Mouse (Mus musculus) neural tube, embryonic 11.5 days (tissue): ENCODE data around the gene Srp14. TPM values are rescaled to one million over a fixed set of nuclear protein-coding genes. Genes with fewer than 3 reads are reported as not detected.

Experiments
- ATAC-seq: fragments of 200-750 bp; cut with Nextera tagmentation; 2 replicates; pipeline ENCODE4 v1.8.0; 2017; ENCODE audit warnings: moderate number of reproducible peaks, mild to moderate bottlenecking, moderate TSS enrichment, moderate library complexity; ENCODE audit not compliant: insufficient read depth, low FRiP score, low TSS enrichment
- DNase-seq: peaks from one replicate; pipeline ENCODE4 v3.0.0-alpha.2; 2015; ENCODE audit warnings: low spot score
- H3K27ac ChIP-seq: fragments of 300-500 bp; sonication (generic); 2 replicates; pipeline ENCODE4 v1.5.1; 2014; ENCODE audit warnings: low read depth, mild to moderate bottlenecking, low read length
- H3K27me3 ChIP-seq: fragments of 300-500 bp; sonication (generic); 2 replicates; pipeline ENCODE4 v1.6.1; 2014; ENCODE audit warnings: mild to moderate bottlenecking, low read length, mixed read lengths; ENCODE audit not compliant: control insufficient read depth, insufficient read depth
- H3K36me3 ChIP-seq: fragments of 300-500 bp; sonication (generic); 2 replicates; pipeline ENCODE4 v1.6.1; 2014; ENCODE audit warnings: mild to moderate bottlenecking, low read length, moderate library complexity, mixed read lengths; ENCODE audit not compliant: control insufficient read depth, insufficient read depth
- H3K4me1 ChIP-seq: fragments of 300-500 bp; sonication (generic); 2 replicates; pipeline ENCODE4 v1.6.1; 2014; ENCODE audit warnings: low read length, mixed read lengths; ENCODE audit not compliant: control insufficient read depth, insufficient read depth
- H3K4me2 ChIP-seq: fragments of 300-500 bp; sonication (generic); 2 replicates; pipeline ENCODE4 v1.6.1; 2014; ENCODE audit warnings: low read depth, mild to moderate bottlenecking, moderate library complexity
- H3K4me3 ChIP-seq: fragments of 300-500 bp; sonication (generic); 2 replicates; pipeline ENCODE4 v1.5.1; 2014; ENCODE audit warnings: low read depth, low read length
- H3K9ac ChIP-seq: fragments of 300-500 bp; sonication (generic); 2 replicates; pipeline ENCODE4 v1.6.1; 2014; ENCODE audit warnings: mild to moderate bottlenecking, low read length
- H3K9me3 ChIP-seq: fragments of 300-500 bp; sonication (generic); 2 replicates; pipeline ENCODE4 v1.6.1; 2016; ENCODE audit warnings: low read length; ENCODE audit not compliant: control insufficient read depth
- WGBS: fragments of 180-500 bp; shearing (Covaris S2); extraction: QIAGEN DNeasy Blood & Tissue Kit; methylation state at CpG from one replicate; pipeline ENCODE4 v1.1.7; 2014; 5-methylcytosine and 5-hydroxymethylcytosine counted together
- polyA plus RNA-seq: library from polyadenylated mRNA; unstranded; fragments of >200 nt; fragmentation: Nextera tagmentation; extraction: Ambion mirVana; gene quantifications from 2 replicates; pipeline ENCODE4 v1.2.1, GENCODE M21; 2014

Srp14 gene
- polyA plus RNA-seq, 1 experiment from 2014 or later: 281 TPM

- Histone ChIP-seq H3K9ac (no peak overlapping the region), H3K27ac (0 out of 2 replicates have a peak overlapping the region, but pooled peaks have one; percentile 27), H3K9me3 (no peaks in the 10 kb centered on the region), H3K4me2 (no peak overlapping the region), H3K36me3 (no peaks in the 10 kb centered on the region), H3K4me1 (no peaks in the 10 kb centered on the region), H3K27me3 (no peaks in the 10 kb centered on the region), H3K4me3 (no peak overlapping the region)
- WGBS: 77% methylated on average over 13 of the region's 13 CpGs
- ATAC-seq: no peak; the same call in 1 of the 2 replicates
- peak; percentile 43 for DNase-seq
Observed at GRCm38 (mm10) chr2:118457463-118458261, 21.8 kb downstream of the Srp14 start.

DNA sequence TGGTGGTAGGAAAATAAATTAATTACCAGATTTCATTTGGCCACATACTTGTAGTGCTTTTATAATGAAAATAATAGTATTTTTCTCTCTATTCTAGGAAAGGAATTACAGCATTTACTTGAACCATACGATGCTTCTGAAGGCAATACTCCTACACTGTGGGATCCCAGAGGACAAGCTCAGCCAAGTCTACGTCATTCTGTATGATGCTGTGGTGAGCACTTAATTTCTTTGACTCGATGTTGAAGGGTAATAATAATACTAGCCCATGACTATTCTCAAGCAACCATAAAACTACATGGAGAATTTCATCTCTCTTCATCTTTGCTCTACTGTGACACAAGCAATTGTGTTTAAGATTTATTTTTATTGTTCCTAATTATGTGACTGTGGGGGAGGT lies 22.5 kb downstream of the Srp14 start:
- ATAC-seq: no peak
- Histone ChIP-seq H3K27ac (no peak overlapping the region), H3K36me3 (no peaks in the 10 kb centered on the region), H3K9ac (no peak overlapping the region), H3K9me3 (no peaks in the 10 kb centered on the region), H3K4me2 (no peak overlapping the region), H3K4me3 (no peak overlapping the region), H3K4me1 (no peaks in the 10 kb centered on the region), H3K27me3 (no peaks in the 10 kb centered on the region)
- WGBS: 76% methylated on average over 3 of the region's 3 CpGs
- DNase-seq: no peak

GRCm38 (mm10) chr2:118451056-118451455 lies 28.5 kb downstream of the Srp14 start:
- no peak overlapping the region for H3K27ac ChIP-seq

GRCm38 (mm10) chr2:118448181-118448580 lies 31.3 kb downstream of the Srp14 start:
- H3K4me3 ChIP-seq: no peak overlapping the region
- no peaks in the 10 kb centered on the region for H3K9me3 ChIP-seq
- no peaks in the 10 kb centered on the region for H3K36me3 ChIP-seq
- H3K4me1 ChIP-seq: no peaks in the 10 kb centered on the region
- 84% methylated on average over 12 of the region's 12 CpGs for WGBS
- H3K9ac ChIP-seq: no peak overlapping the region
- ATAC-seq: no peak
- no peaks in the 10 kb centered on the region for H3K27me3 ChIP-seq
- no peak overlapping the region for H3K4me2 ChIP-seq
- no peak overlapping the region for H3K27ac ChIP-seq
- DNase-seq: no peak

More at GRCm38 (mm10) chr2:118451056-118451455, 28.5 kb downstream of the Srp14 start:
- no peaks in the 10 kb centered on the region for H3K9me3 ChIP-seq
- H3K27me3 ChIP-seq: no peaks in the 10 kb centered on the region
- H3K4me1 ChIP-seq: no peaks in the 10 kb centered on the region
- no peaks in the 10 kb centered on the region for H3K36me3 ChIP-seq
- no peak overlapping the region for H3K9ac ChIP-seq
- DNase-seq (no peak), ATAC-seq (no peak)
- H3K4me3 ChIP-seq: no peak overlapping the region
- 93% methylated on average over 6 of the region's 6 CpGs for WGBS
- H3K4me2 ChIP-seq: no peak overlapping the region

GRCm38 (mm10) chr2:118445696-118446674 lies 33.5 kb downstream of the Srp14 start:
- WGBS: 85% methylated on average over 13 of the region's 13 CpGs
- no peaks in the 10 kb centered on the region for H3K36me3 ChIP-seq

GRCm38 (mm10) chr2:118442723-118443122 lies 36.8 kb downstream of the Srp14 start:
- Histone ChIP-seq H3K9me3 (no peaks in the 10 kb centered on the region), H3K27me3 (no peaks in the 10 kb centered on the region), H3K4me2 (no peak overlapping the region), H3K4me1 (no peaks in the 10 kb centered on the region), H3K36me3 (no peaks in the 10 kb centered on the region), H3K27ac (no peak overlapping the region), H3K9ac (no peak overlapping the region), H3K4me3 (no peak overlapping the region)
- ATAC-seq: no peak
- DNase-seq: no peak
- 95% methylated on average over 4 of the region's 4 CpGs for WGBS

More at GRCm38 (mm10) chr2:118445696-118446674, 33.5 kb downstream of the Srp14 start:
- Histone ChIP-seq H3K9ac (no peak overlapping the region), H3K4me2 (no peak overlapping the region), H3K4me3 (no peak overlapping the region), H3K4me1 (no peaks in the 10 kb centered on the region), H3K9me3 (no peaks in the 10 kb centered on the region), H3K27me3 (no peaks in the 10 kb centered on the region), H3K27ac (no peak overlapping the region)
- no peak for ATAC-seq
- no peak for DNase-seq

DNA sequence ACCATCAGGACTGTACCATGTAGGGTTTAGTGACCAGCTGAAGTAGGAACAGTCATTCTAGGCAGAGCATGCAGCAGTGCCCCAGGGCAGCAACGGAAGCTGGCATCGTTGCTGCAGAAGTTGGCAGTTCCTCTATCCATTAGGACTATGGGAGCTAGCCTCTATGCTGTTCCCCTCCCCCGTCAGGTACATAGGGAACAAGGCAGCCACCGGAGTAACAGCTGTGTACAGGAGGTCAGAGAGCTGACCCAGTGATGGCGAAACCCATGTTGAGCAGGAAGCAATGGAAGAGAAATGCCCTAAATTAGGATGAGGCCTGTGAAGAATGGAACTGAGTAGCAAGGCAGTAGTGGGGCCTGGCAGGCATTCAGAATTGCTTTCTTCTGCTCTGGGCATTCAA lies 37.3 kb downstream of the Srp14 start:
- no peak for ATAC-seq
- H3K9me3 ChIP-seq: no peaks in the 10 kb centered on the region
- no peak overlapping the region for H3K4me3 ChIP-seq
- 93% methylated on average over 5 of the region's 5 CpGs for WGBS
- no peak overlapping the region for H3K4me2 ChIP-seq
- DNase-seq: no peak
- H3K36me3 ChIP-seq: no peaks in the 10 kb centered on the region
- H3K27ac ChIP-seq: no peak overlapping the region
- H3K4me1 ChIP-seq: no peaks in the 10 kb centered on the region
- H3K9ac ChIP-seq: no peak overlapping the region
- no peaks in the 10 kb centered on the region for H3K27me3 ChIP-seq

GRCm38 (mm10) chr2:118431589-118431988 lies 47.9 kb downstream of the Srp14 start:
- Histone ChIP-seq H3K36me3 (peaks cover 13% of the 10 kb centered on the region), H3K4me3 (no peak overlapping the region), H3K27ac (no peak overlapping the region), H3K4me2 (no peak overlapping the region), H3K9me3 (no peaks in the 10 kb centered on the region), H3K4me1 (no peaks in the 10 kb centered on the region), H3K27me3 (no peaks in the 10 kb centered on the region), H3K9ac (no peak overlapping the region)
- WGBS: 70% methylated on average over 5 of the region's 5 CpGs
- DNase-seq: peak; percentile 42
- no peak for ATAC-seq
